Mouse (Mus musculus) left cerebral cortex, adult 11 months (tissue): ENCODE measurements at regions not wholly inside any gene's neighbourhood (a gene's known extent, or its start where the extent isn't known, plus 50 kb on each side); places are given as distances from the start of the nearest gene placed in this dataset.

Experiments used
- DNase-seq: peaks from one replicate; pipeline ENCODE4 v3.0.0; 2022; ENCODE audit warnings: low spot score

DNA sequence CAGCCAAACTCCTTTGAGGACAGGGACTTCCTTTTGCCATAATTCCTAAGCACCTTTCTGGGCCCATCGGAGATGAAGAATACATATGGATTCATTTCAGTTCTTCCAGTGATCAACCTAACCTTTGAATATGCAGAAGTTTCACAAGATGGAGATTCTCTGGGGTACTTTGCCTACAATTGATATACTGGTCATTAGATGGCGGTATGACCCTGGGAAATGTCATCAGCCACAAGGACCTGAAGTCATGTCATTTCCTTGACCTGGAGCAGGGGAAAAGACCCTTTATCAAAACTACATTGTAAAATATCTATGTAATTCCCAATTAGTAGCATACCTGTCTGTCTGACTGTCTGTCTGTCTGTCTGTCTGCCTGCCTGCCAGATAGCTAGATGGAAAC, 164.0 kb upstream of the Slc24a3 start:
- DNase-seq, result no peak

DNA sequence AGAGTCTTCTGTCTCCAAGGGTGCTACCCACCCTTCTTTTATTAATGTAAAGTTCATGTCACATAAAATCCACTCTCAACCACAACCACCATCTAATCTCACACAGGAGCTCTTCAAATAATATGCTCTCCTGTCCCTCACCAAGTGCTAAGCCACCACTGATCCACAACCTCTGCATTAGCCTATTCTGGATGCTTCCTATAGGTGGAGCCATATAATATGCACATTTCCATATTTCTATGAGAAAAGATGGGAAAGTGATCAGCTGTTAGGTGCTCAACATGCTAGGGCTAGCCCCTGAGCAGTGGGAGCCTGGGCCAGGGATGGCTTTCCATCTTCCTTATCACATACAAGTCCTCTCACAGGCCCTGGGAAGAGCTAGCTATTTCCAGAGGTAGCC, 156.9 kb upstream of the Slc24a3 start:
- no peak for DNase-seq

DNA sequence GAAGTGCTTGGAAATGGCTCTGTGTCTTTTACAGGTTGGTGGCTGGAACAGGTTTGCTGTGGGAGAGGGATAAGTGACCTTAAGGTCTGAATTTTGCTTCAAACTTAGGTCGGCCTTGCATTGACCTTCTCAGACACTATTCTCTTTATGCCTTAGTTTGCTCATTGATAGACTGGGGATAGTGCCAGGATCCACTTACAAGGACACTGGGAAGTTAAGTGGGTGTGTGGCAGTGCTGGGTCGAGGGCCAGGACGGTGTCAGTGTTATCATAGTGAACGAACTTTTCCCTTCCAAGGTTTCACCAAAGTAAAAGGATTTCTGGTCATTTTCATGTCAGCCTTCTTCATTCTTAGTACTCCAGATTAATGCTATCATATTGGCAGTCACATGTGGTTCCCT, 156.3 kb upstream of the Slc24a3 start:
- no peak for DNase-seq

DNA sequence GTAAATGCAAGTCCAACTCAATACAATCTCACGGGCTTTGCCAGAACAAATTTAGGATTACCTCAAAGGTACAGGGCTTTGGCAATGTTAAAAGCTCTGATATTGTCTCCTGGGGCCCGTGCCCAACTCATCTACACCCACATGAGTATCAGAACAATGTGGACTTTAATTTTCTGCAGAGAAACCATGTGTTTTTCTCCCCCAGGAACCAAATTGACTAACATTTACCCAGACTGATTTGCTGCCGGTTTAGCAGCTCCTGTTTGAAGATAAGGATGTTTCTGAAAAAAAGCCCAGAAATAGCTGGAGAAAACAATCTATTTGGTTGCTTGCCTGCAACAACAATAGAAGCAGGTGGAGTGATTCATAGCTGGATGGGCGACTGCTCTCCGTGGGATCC, 151.6 kb upstream of the Slc24a3 start:
- no peak for DNase-seq

DNA sequence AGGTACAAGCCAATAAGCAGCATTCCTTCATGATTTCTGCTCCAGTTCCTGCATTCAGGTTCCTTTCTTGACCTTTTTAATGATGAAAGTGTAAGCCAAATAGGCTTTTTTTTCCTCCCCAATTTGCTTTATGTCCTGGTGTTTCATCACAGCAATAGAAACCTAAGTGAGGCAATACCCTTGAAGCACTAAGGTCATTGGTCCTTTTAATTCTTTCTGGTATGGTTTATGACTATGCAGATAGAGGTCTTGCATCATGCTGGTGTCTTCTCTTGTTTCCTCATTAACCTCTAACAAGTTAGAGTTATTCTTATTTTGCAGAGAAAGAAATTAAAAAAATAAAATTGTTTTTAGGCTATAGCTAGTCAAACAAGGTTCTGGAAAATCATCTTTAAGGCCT, 150.6 kb upstream of the Slc24a3 start:
- no peak for DNase-seq

DNA sequence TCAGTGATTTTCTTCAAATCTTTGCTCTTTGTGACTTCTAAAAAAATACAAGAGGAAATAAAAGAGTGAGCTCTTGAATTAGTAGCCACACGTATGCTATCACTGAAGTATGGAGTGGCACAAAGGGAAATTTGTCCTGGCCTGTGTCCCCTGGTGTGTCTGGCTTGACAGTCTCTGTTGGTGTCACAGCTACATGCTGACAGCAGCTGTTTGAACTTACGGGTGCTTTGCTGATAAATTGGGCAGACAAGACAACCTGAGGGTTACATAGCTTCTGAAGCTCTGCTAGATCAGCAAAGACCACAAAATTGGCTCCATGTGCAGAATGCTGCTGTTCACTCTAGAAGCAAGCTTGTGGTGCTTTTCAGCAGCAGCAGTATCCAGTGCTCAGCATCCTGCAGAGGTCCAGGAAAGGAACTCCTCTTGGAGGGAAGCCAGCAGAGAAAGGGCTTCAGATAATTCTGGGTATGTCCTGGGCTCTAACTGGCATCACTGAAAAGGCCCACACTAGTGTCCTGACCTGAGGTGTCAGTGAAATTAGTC, 149.9 kb upstream of the Slc24a3 start:
- DNase-seq, result no peak

DNA sequence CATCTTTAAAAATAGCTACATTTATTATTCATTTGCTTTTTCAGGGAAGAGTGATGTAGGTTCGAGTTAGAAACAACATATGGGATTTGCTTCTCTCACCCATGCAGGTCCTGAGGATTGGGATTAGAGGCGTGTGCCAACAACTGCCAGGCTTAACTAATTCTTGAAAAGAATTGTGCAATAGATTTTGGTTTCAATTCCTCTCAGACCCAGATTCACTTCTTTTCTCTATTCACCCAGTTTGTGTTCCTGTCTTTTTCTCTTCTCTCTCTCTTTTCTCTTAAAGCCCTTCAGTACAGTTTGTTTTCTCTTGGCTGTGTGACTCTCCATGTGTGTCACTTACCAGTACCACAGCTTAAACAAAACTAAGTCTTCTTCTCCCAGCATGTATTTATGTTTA, 119.8 kb upstream of the Slc24a3 start:
- DNase-seq, result no peak

DNA sequence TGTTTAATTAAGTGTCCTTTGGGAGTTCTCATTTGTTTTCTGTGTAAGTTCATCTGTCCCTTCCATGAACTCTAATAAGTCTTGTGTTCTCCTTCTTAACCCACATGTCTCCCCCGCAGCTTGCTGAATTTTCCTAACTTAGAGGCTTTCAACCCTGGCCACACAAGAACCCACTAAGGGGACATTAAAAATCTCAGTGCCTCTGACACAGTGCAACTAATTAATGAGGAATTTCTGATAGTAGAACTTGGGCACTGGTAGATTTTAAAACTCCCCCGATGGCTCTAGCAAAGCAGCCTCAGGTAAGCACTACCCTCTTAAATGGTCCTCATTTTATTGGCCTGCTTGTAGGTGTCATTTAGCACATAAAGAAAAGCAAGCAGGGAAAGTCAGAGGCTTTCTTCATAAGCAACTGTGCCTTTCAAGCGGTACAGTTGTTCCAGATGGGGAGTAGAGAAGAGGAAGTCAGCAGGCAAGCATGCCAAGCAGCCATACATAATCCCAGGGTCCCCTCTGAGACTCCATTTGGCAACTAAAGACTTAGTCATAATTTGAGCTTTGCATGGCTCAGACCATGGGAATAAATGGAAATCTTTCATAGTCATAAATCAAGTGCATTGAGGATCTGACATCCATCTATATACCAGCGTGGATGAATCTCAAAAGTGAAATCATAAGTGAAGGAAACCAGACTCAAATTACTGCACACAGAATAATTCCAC, 117.7 kb upstream of the Slc24a3 start:
- no peak for DNase-seq

DNA sequence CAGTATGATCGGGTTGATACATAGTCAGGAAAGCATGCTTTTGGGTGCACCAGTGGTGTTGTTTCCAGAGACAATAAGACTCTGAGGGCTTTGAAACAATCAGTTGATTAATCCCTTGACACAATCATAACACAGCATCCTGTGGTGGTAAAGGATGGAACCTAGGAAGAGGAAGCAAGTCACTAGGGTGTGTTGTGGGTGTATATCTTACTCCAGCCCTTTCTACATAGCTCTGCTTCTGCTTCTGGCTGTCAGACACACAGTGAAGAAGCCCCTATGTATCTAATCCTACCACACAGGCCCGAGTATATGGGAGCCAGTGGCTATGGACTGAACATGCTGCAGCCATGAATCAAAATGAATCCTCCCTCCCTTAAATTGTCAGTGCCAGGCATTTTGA, 115.1 kb upstream of the Slc24a3 start:
- no peak for DNase-seq

DNA sequence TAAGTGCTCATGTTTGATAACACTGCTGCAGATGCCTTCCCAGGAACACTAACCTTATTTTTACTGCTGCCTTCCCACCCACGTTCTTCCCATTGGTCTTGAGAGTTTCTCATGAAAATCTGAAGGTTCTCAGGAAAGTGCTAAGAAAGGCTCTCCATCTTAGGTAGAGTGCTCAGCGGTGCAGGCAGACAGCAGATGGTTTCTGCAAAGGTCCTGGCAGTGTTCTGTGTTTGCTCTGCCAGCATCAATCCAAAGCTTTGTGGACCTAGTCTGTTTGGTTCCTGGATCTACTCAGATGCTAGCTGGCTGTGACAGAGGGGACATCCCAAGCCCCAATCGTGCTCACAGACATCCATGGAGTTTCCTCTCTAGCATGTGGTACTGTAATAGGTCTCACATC, 111.3 kb upstream of the Slc24a3 start:
- peak; percentile 25 for DNase-seq

DNA sequence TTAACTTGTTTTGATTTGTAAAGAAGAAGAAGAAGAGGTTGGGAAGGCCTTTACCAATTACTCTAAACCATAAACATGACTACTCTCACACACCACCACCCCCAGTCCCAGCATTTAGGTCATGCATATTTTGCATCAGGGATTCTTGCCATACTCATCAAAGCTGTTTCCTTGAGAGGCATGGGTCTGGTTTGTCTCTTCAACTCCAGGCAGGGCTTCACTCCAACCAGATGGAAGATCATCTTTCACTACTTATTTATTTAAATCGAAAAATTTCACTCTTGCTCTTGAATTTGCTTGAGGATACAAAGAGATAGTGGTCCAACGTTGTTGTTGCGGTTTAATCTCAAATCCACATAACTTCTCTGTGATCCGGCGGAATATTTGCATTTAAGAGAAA, 110.8 kb upstream of the Slc24a3 start:
- DNase-seq, result no peak

DNA sequence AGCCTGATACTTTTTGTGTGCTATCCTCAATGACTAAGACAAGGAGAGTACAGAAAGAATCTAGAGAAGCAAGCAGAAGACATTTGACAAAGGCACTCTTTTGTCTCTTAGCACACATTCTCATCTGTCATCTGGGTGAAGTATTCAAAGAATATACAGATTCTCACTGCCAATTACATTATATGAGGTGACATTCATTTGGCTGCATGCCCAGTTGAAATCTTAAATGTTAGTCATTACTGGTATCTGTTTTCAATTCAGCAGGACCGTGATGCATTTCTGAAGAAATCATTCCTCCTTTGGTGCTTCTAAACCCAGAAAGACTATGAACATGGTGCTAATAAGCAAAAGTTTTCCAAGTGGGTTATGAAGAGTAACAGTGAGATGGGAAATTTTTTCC, 97.6 kb upstream of the Slc24a3 start:
- no peak for DNase-seq

DNA sequence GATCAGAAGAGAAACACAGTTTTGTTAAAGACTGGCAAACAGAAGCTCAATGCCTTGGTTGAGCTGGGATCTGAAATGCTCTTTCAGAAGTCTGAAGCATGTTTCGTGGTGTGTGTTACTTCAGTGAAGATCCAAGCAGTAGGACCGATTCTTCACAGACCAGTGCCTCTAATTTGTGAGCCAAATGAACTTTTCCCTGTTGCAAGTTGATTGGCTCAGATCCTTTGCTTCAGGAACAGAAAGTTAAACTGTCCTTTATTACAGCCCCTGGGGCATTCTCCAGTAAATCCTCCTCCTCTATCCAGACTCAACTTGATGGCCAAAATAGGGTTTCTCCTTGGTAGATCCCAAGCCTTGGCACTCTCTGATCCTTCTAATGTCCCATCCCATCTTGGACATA, 85.6 kb upstream of the Slc24a3 start:
- DNase-seq, result no peak

DNA sequence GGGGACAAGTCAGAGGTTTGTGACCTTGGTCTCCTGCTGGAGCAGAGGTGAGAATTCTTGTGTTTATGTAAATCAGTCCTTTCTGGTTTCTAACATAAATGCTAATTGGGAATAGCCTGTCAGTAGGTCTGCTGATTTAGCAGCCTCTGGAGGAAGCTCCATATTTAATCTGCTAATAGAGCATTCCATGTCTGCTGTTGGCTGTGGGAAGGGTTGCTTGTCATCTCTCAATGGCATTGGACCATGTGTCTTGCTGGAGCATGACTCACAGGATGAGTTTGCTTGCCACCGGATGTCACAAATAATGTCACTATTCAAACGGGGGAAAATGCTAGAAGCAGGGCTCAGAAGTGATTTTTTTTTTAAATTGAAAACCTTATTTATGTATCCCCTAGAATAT, 82.9 kb upstream of the Slc24a3 start:
- no peak for DNase-seq

DNA sequence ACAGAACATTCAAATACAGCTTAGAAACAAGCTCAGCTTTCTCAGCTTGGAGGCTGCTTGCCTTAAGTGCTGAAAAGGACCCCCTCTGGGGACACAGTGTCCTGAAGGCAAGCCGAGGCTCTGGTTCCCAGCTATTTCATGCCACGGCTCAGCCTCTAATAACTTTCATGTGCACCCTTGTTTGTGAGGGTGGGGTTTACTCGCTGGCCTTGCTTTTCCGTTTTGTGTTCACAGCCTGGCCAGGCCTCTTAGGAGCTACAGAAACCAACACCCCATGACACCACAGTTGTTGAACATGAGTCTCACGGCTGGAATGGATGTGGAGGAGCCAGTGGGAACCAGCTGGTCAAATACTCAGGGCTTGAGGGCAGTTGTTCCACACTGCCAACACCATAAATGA, 81.4 kb upstream of the Slc24a3 start:
- no peak for DNase-seq

DNA sequence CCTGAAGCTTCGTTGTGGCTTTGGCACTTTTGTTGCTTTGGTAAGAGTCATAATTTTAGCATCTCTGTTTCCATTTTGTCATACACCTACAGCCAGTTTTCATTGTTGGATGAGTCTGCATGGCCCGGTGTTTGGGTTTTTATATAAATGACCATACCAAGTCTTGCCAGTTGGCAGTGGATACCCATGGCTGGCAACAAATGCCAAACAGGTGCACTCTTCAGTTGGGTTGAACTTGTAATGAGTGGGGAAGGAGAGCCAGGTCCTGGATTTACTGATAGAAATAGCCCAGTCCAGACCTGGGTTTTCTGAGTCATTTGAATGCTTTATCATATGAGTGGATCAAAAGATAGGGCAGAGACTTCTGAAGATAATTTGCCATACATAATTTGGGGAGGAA, 64.3 kb upstream of the Slc24a3 start:
- DNase-seq, result no peak

DNA sequence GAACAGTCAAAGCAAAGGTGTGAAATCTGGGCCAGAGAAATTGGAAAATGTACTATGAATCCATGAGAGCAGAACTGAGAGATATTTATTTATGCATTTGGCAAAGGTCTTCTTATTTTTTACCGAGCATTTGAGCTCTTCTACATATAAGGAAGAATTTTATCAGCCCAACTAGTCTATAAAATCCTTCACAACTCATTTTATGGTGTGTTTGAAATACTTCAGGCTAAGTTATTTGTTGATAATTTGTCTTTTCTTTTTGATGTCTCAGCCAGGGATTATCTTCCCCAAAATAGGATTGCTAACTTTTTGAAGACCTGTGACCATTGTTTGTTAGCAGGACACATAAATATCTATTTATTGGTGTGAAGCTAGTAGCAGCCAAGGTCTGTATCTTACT, 55.9 kb upstream of the Slc24a3 start:
- no peak for DNase-seq

DNA sequence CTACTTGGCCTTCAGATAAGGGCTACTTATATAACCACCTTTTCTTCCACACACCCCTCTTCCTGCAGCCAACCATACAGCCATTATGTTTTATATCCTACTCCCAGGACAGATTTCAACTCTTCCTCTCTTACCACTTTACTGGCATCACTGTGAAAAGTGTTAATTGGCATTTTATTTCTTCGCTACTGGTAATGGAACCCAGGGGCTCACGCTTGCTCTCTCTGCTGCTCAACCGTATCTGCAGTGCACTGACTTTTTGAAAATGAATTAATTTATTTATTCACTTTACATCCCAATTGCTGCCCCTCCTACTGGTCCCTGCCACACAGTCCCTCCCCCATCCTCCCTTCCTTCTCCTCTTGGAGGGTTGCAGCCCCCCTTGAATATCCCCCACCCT, 52.5 kb upstream of the Slc24a3 start:
- DNase-seq, result no peak
